Mouse (Mus musculus) layer of hippocampus, adult 9-10 months (tissue): ENCODE data around the gene Kdelr3.

Experiments used
- DNase-seq: peaks from one replicate; pipeline ENCODE4 v3.0.0; 2022; ENCODE audit warnings: low spot score

Gene Kdelr3

DNA sequence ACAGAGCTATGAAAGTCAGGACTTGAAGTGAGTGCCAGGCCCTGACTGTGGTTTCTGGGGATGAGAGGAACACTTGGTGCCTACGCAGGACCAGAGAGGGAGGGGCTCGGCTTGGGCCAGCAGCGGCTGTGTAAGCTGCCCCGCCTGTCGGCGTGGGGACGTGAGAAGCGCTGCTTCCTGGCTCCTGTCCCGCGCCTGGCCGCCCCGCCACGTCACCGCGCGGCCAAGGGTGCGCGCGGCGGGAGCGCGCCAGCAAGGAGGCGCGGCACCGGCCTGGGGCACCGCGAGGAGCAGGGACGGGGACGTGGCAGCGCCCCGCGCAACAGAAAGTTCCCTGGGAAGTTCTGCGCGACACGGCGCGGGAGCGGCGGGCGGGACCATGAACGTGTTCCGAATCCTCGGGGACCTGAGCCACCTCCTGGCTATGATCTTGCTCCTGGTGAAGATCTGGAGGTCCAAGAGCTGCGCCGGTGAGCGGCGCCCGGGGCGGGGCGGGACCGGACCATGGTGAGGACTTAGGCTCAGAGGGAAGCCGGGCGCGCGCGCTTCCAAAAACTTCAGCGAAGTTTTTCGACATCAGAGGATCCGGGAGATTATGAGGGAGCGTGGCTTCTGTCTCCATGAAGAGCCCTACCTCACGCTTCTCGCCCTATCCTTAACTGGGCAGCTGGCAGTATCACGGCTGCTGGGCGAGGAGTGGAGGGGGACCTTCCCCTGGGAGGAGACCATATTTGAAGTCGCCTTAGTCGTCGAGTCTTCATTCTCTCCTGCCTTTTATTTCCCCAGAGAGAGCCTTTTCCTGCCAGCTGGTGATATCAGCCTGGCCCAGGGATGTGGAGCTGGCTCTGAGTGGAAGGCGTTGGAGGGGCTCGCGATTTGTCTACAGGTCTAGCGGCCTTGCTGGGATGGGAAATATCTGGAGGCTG lies at the start of gene Kdelr3:
Gene Kdelr3, plus strand, starts transcription at position 241 of the 926 bp plus-strand sequence.
- no peak for DNase-seq

DNA sequence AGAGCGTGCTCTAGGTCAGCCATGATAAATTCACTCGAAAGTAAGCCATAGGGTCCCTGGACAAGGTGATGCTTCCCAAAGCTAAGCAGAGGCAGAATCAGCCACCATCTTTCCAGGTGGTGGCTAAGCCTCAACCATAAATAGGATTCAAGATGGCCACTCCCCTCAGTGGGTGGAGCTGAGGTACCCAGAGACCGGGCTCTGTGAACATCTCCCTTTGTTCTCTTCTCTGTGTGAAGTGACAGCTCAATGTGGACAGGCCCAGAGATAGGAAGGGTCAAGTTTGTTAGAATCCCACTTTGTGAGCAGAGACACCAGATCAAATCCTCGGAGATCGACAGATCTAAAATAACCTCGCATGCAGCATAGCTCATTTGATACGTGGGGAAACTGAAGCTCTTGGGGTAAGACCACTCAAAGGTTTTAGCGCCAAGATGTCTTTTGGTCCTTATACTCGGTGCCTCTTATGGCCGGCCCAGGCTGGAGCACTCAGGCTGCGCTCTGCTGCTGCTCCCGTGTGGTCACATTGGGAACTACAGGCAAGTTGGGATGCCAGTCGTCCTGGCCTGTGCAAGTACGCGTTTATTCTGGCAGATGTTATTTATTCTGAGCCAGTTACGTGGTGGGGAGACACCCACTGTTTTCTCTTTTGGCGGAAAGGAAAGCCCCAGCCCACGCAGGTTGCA lies 49.5 kb upstream of the Kdelr3 start:
- peak; percentile 82 for DNase-seq

DNA sequence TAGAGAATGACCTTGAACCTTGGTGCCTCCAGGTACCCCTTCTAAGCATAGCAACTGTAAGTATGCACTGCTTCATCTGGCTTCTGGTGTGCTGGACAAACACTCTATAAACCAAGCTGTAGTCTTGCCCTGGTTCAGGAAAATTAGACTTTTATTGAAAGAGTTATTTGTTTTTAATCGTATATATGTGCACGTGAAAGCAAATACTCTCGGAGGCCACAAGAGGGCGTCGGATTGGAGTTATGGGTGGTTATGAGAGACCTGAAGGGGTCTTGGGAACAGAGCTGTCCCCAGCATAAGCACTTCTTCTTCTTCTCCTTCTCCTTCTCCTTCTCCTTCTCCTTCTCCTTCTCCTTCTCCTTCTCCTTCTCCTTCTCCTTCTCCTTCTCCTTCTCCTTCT lies 46.6 kb upstream of the Kdelr3 start:
- DNase-seq = no peak

DNA sequence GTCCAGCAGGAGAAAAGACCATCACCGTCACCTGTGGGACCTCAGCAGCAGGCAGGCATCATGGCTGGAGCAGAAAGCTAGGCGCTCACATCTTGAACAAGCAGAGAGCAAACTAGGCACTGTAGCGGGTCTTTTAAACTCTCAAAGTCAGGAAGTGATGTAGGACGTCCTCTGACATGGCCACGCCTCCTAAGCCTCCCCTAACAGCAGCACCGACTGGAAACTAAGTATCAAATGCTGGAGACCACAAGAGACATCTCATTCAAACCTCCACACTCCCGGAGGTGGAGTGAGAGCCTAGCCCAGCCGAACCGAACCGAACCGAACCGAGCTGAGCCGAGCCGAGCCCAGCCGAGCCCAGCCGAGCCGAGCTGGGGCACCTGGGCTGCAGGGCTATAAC lies 45.6 kb upstream of the Kdelr3 start:
- no peak for DNase-seq

DNA sequence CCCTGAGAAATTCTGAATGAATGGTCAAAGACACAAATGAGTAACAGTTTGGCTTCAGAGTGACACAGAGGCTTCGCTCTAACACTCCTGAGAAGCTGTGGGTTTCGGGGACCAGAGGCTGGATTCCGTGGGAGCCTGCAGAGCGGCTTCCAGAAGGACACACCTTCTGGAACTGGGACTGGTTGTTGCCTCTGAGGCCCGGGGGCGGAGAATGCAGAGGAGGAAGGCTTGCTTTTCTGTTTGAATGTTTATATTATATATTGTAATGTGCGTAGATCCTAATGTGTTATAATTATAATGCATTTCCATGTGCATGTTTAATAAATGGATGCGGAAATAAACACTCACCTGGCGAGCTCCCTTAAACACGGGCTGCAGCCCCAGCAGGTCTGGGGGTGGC lies 45.1 kb upstream of the Kdelr3 start:
- DNase-seq = no peak

DNA sequence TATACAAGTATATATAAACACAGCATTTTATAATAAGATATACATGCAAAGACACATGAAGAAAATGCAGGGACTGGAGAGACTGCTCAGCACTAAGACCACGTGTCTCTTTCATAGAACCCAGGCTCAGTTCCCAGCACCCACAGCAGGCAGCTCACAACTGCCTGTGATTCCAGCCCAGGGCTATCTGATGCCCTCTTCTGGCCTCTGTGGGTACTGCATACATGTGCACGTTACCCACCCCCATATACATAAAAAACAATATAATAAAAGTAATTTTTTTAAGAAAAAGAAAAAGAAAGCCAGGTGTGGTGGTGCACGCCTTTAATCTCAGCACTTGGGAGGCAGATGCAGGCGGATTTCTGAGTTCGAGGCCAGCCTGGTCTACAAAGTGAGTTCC lies 43.2 kb upstream of the Kdelr3 start:
- no peak for DNase-seq

DNA sequence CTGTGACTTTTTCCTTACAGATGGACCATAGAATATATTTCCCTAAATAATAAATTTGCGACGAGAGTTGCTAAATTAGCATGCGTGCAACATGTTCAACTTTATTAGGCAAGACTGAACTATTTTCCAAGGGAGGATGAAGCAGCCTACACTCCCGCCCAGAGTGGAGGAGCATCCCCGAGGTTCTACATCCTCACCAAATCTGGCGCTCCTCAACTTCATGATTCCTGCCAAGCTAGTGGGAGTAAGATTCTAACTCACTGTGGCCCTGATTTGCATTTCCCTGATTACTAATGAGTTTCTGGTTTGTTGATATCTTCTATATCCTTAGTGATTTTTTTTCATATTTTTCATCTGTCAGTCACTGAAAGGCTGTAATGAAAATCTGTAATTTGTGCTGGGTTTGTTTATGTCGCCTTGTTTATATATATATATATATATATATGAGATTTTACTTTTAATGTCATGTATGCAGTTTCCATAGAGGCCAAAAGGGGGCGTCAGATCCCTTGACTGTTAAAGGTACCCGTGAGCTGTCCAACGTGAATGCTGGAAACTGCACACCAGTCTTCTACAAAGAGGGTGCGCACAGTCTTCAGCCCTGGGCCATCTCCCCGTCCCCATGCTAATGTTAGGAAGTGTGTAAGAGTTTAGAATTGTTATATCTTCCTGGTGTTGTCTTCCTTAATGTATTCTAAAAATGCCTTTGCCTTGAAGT lies 42.4 kb upstream of the Kdelr3 start:
- no peak for DNase-seq

DNA sequence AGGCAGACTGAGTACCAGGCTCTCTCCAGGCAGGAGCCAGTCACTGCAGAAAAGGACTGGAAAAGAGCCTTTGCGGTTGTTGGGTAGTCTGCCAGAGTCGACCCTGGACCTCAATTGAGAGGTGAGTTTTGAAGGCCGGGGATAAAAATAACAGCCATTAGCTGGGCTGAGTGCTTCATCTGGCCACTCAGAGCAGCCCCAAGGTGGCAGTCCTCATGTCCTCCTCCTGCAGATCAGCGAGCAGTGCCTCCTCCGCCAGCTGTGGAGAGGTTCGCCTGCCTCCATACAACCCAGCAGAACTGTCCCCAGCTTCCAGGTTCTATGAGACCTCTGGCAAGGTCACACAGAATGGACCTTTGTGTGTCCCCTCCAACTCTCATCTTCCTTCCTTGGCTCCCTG lies 39.0 kb upstream of the Kdelr3 start:
- no peak for DNase-seq

DNA sequence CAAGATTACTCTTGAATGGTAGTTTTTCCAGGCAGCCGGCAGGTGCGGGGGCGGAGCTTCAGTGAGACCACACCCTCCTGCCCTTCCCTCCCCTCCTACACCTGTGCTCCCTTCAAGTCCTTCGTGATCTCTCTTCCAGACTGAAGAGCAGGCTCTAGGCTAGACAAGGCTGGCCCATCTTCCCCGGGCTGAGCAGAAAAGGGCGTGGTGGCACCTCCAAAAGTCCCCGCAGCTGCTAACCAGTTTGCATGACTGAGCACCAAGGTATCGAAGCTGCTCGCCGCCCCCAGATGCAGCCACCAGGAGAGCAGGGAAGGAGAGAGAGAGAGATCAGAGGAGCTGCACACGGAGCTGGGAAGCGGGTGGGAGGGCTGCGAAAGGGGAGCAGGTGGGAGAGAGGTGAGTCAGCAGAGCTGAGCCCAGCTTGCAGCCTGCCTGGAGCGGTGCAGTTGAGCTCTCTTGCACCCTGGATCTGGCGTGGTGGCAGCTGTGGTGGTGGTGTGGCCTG lies 35.0 kb upstream of the Kdelr3 start:
- DNase-seq = no peak

DNA sequence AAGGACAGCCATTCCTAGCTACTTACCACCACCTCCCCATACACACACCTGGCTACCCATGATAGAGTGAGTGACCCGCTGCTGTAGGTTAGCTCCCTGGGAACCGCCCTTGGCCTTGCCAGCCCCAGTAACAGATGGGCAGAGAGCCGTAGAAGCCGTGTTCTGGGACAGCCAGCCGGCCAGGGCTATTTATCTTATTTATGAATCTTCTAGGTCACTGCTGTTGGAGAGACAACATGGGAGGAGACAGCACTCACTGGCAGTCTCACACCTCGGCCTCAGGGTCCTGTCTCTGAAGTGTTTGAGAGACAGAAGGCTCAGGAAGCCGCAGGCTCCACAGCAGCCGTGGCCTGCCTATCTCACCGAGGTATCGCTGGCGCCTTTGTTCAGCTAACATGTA lies 26.7 kb upstream of the Kdelr3 start:
- DNase-seq = no peak

DNA sequence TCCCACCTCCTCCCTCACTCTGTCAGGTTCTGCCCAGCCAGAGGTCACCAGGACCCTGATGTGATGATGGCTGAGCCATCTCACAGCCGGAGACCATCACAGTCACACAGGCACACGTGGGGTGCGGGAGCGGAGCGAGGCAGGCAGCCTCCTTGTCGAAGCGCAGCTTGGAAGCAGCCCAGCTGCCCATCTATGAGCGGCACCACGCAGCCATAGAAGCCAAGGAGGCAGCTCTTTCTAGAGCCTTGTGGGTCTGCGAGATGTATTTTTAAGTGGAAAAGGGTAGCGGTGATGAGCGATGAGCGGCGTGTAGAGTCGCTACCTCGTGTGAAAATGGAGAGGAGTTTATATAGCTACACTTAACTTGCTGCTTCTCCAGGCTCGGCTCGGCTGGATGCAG lies 22.7 kb upstream of the Kdelr3 start:
- DNase-seq = no peak

DNA sequence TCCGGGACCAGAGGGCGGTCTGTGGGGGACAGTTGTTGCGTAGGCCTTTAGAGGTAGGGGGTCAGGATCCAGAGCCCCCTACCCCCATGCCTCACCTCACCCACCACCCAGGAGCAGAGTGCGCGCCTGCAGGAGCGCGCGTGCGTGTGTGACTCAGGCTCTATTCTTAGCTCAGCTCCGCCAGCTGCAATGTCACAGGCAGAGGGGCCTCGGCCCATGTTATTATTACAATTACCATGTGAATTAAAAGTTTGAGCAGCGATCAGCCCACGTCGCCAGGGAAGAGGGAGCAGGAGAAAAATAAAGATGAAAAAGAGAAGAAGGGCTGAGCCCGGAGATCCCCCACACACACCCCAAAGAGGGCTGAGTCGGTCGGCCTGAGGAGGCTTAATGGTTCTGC lies 16.1 kb upstream of the Kdelr3 start:
- DNase-seq = no peak

DNA sequence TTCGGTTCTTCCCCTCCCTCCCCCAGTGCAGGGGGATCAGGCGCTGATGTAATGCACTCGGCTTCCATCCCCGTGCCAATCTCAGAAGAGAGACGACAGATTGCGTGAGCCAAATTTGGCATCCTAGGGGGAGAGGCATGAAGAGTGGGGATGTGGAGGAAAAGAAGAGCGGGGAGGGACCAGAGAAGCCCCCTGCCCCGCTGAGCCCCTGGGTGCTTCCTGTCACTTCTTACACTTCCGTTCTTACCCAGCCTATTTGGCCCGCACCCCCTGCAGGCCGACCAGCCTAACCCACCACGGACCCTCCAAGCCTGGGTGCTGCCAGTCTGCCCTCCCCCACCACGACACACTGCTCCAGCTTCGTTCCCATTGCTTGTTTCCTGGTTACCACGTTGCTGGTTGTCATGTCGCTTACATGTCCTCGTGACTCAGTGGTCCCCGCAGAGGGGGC lies 13.3 kb upstream of the Kdelr3 start:
- no peak for DNase-seq

DNA sequence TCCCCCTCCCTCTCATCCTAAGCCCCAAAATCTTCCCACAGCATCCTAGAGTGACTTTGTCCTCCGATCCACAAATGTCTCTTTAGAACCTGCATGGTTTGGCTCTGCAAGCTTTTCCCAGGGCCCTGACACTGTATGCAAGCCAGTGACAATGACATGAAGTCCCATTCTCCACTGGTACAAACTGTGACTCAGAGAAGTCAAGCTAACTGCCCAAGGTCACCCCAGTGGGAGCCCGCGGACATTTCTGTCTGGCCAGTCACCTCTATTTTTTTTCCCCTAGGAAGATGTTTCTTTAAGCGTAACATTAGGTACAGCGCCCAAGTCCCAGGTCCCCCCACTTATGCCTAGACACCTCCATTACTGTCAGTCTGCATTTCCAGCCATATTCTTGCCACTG lies 12.8 kb upstream of the Kdelr3 start:
- DNase-seq = no peak

DNA sequence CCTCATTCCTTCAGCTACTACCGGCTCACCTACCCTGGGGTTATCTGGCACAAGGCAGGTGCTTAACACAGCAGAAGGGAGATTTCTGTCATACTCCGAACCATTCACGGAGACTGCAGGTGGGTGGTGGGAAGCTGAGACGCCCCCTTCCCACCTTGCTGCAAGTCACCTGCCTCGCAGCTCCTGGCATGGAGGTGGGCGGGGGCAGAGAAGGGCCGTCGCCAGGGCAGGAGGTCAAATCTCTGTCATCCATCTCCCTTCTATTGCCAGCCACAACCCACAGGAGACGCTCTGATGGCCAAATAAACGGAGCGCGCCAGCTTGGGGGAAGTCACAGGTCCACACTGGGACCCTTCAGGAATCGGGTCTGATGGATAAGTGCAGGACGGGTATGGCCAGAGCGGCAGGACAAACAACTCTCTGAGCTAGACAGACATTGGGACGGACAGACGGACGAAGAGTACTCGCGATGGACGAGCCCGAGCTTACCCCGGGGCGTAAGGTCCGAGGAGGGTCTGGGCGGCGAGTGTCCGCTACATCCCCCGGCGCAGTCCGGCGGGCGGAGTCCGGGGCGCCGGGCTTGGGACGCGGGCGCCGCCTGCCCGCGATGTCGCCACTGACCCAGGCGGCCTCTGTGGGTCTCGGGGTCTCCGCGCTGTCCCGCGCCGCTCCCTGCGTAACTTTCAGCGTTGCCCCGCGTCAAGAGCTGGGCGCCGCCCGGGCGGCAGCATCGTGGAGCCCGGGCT lies 11.3 kb upstream of the Kdelr3 start, which contains the start of gene Kcnj4:
Gene Kcnj4, minus strand, starts transcription at position 535 of the 746 bp plus-strand sequence.
- no peak for DNase-seq

DNA sequence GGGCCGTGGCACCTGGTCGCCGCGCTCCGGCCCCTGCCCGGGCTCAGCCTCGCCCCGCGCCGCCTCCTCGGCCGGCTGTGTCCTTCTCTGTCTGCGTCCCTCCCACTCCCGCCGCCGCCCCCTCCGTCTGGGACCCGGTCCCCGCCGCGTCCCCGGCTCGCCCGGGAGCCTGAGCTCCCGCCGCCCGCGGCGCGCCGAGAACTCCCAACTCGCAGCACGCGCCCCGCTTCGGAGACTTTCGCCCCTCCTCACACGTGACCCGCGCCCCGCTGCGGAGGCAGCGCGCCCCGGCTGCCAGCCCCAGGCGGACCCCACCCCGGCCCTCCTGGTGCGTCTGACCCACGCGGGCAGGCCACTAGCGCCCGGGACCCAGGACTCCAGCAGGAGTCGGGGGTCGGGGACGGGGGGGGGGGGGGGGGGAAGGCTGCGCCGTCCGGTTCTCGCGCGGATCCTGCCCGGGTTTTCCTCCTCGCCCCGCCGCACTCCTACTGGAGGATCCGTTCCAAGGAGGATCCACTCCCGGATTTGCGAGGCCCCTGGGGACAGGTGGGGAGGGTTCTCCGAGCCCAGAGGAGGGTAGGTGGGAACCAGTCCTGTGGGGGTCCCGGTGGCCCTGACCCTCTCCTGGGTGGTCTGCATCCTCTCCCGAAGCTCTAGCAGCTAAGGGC lies 10.5 kb upstream of the Kdelr3 start:
- DNase-seq = no peak

DNA sequence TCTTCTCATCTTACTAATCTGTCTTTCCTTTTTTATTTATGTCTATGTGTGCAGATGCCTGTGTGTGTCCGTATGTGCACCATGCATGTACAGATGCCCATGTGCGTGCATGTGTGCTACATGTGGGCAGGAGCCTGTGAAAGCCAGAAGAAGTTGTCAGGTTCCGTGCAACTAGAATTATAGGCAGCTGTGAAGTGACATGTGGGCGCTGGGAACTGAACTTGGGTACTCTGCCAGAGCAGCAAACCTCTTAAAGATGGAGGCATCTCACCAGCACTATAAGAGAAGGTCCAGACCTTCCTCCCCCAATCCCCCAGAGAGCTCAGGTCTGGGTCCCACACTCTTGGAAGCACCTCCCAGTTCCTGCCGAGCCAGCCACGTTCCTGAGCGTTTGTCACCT lies 9.8 kb upstream of the Kdelr3 start:
- DNase-seq = no peak

DNA sequence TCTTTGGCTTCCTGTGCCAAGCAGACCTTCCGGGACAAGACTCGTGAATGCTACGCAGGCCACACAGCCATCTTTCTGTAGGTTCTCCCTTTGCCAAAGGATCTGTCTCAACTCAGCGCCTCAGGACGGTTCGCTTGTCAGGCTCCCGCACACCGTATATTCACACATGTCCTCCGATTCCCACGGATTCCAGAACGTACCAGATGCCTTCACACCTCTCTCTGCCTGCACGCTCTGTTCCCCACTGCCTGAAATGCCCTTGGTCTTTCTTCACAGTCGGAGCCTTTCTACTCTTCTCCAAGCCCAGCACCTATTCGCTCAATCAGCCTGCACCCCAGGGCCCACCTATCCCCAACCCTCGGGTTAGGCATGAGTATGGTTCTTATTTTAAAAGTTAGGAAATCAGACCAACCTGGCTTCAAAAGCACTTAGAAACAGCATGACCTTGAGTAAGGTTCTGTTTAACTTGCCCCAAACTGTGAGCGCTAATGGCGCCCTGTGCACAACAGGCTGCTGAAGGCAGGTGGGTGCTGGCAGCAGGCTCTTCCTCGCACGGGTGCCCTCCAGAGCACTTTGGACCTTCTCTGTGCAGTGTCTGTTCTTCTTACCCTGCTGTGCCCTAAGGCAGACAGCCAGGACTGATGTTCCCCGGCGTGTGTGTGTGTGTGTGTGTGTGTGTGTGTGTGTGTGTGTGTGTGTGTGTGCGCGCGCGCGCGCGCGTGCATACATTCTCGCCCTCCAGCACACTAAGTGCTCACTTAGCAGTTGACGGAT lies 9.0 kb upstream of the Kdelr3 start:
- no peak for DNase-seq

DNA sequence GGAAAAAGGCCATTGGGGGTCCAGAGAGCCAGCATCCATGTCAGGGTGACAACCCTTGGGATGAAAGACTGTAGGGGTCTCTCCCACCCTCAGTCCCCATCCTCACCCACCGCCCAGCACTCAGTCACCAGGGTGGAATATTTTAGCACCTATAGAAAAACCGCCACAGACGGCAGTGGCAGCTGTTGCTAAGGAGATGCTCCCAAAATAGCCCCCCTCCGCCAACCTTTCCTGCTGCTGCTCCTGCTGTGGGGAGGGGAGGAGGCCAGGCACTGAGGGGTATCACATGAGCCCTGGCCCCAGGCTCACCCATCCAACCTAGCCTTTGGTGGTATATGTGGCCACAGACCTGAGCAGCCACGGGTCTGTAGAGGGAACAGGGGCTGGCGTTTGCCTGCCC lies 6.2 kb upstream of the Kdelr3 start:
- DNase-seq = no peak

DNA sequence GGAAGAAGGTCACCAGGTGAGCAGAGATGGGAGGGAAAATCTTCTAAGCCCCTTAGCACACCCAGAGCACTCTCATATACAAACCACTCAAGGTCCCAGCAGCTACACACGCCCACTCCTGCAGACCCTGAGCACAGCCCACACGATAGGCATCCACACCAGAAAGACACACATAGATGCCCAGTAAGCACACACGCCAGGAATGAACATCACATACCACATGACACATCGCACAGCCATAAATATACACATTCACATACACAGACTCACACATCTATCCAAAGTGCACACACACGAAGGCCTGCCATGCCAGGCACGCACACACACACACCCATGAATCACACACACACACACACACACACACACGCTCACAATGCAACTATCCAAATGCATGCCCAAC lies 5.8 kb upstream of the Kdelr3 start:
- no peak for DNase-seq
